Mouse (Mus musculus): ENCODE results near the gene Ubac2. TPM values are rescaled to one million over a fixed set of nuclear protein-coding genes. Genes with fewer than 3 reads are reported as not detected.

The Ubac2 gene
- polyA plus RNA-seq, 1 experiment from 2014 or later = 78.2 TPM

GRCm38 (mm10) chr14:121956291-121956690, 77.9 kb downstream of the Ubac2 start:
- Histone ChIP-seq H3K4me3 (ENCODE audit: low read length) (no peak overlapping the region), H3K27ac (ENCODE audit: low read depth, low read length) (no peak overlapping the region), H3K9me3 (ENCODE audit: control insufficient read depth, low read length) (no peaks in the 10 kb centered on the region), H3K9ac (ENCODE audit: low read depth, low read length) (no peak overlapping the region), H3K4me1 (ENCODE audit: control insufficient read depth, insufficient read depth, low read length) (peaks cover 16% of the 10 kb centered on the region), H3K27me3 (ENCODE audit: control insufficient read depth, insufficient read depth, low read length) (no peaks in the 10 kb centered on the region), H3K36me3 (ENCODE audit: control insufficient read depth, insufficient read depth, low read length) (no peaks in the 10 kb centered on the region), H3K4me2 (replicated peaks; ENCODE audit: low read depth, low read length) (no peak overlapping the region)
- WGBS = 88% methylated on average over 5 of the region's 5 CpGs
- no peak for ATAC-seq (ENCODE audit: low FRiP score, low TSS enrichment)

GRCm38 (mm10) chr14:121957176-121957871, 78.9 kb downstream of the Ubac2 start:
- WGBS = 91% methylated on average over 10 of the region's 10 CpGs

GRCm38 (mm10) chr14:121958041-121958750, 79.8 kb downstream of the Ubac2 start:
- no peaks in the 10 kb centered on the region for H3K27me3 ChIP-seq (ENCODE audit: control insufficient read depth, insufficient read depth, low read length)
- H3K4me3 ChIP-seq (ENCODE audit: low read length) = no peak overlapping the region
- no peak for ATAC-seq (ENCODE audit: low FRiP score, low TSS enrichment)
- H3K27ac ChIP-seq (ENCODE audit: low read depth, low read length) = no peak overlapping the region
- no peak overlapping the region for H3K4me2 ChIP-seq (replicated peaks; ENCODE audit: low read depth, low read length)
- H3K9ac ChIP-seq (ENCODE audit: low read depth, low read length) = no peak overlapping the region
- no peaks in the 10 kb centered on the region for H3K9me3 ChIP-seq (ENCODE audit: control insufficient read depth, low read length)
- WGBS = 85% methylated on average over 3 of the region's 3 CpGs
- no peaks in the 10 kb centered on the region for H3K36me3 ChIP-seq (ENCODE audit: control insufficient read depth, insufficient read depth, low read length)
- H3K4me1 ChIP-seq (ENCODE audit: control insufficient read depth, insufficient read depth, low read length) = peaks cover 27% of the 10 kb centered on the region

More at GRCm38 (mm10) chr14:121957176-121957871, 78.9 kb downstream of the Ubac2 start:
- Histone ChIP-seq H3K27ac (ENCODE audit: low read depth, low read length) (no peak overlapping the region), H3K27me3 (ENCODE audit: control insufficient read depth, insufficient read depth, low read length) (no peaks in the 10 kb centered on the region), H3K9ac (ENCODE audit: low read depth, low read length) (no peak overlapping the region), H3K9me3 (ENCODE audit: control insufficient read depth, low read length) (no peaks in the 10 kb centered on the region), H3K4me1 (ENCODE audit: control insufficient read depth, insufficient read depth, low read length) (peaks cover 26% of the 10 kb centered on the region), H3K36me3 (ENCODE audit: control insufficient read depth, insufficient read depth, low read length) (no peaks in the 10 kb centered on the region), H3K4me3 (ENCODE audit: low read length) (no peak overlapping the region), H3K4me2 (replicated peaks; ENCODE audit: low read depth, low read length) (no peak overlapping the region)
- ATAC-seq (ENCODE audit: low FRiP score, low TSS enrichment) = no peak

GRCm38 (mm10) chr14:121958751-121959537, 80.5 kb downstream of the Ubac2 start:
- Histone ChIP-seq H3K9me3 (ENCODE audit: control insufficient read depth, low read length) (no peaks in the 10 kb centered on the region), H3K9ac (ENCODE audit: low read depth, low read length) (no peak overlapping the region), H3K4me3 (ENCODE audit: low read length) (no peak overlapping the region), H3K36me3 (ENCODE audit: control insufficient read depth, insufficient read depth, low read length) (no peaks in the 10 kb centered on the region), H3K4me1 (ENCODE audit: control insufficient read depth, insufficient read depth, low read length) (peaks cover 32% of the 10 kb centered on the region), H3K4me2 (replicated peaks; ENCODE audit: low read depth, low read length) (no peak overlapping the region), H3K27ac (ENCODE audit: low read depth, low read length) (no peak overlapping the region), H3K27me3 (ENCODE audit: control insufficient read depth, insufficient read depth, low read length) (no peaks in the 10 kb centered on the region)
- WGBS = 33% methylated on average over 10 of the region's 10 CpGs
- ATAC-seq (ENCODE audit: low FRiP score, low TSS enrichment) = no peak

- H3K36me3 ChIP-seq (ENCODE audit: control insufficient read depth, insufficient read depth, low read length) = no peaks in the 10 kb centered on the region
- no peaks in the 10 kb centered on the region for H3K27me3 ChIP-seq (ENCODE audit: control insufficient read depth, insufficient read depth, low read length)
- no peak overlapping the region for H3K4me2 ChIP-seq (replicated peaks; ENCODE audit: low read depth, low read length)
- no peak overlapping the region for H3K9ac ChIP-seq (ENCODE audit: low read depth, low read length)
- no peak for ATAC-seq (ENCODE audit: low FRiP score, low TSS enrichment)
- H3K27ac ChIP-seq (ENCODE audit: low read depth, low read length) = no peak overlapping the region
- H3K4me3 ChIP-seq (ENCODE audit: low read length) = no peak overlapping the region
- no peaks in the 10 kb centered on the region for H3K9me3 ChIP-seq (ENCODE audit: control insufficient read depth, low read length)
- H3K4me1 ChIP-seq (ENCODE audit: control insufficient read depth, insufficient read depth, low read length) = peaks cover 32% of the 10 kb centered on the region
- WGBS = 88% methylated on average over 3 of the region's 3 CpGs
Measured at GRCm38 (mm10) chr14:121959538-121959980, 81.1 kb downstream of the Ubac2 start.

GRCm38 (mm10) chr14:121960031-121960430, 81.6 kb downstream of the Ubac2 start:
- 83% methylated on average over 4 of the region's 4 CpGs for WGBS

GRCm38 (mm10) chr14:121960531-121960930, 82.1 kb downstream of the Ubac2 start:
- Histone ChIP-seq H3K4me2 (replicated peaks; ENCODE audit: low read depth, low read length) (no peak overlapping the region), H3K4me1 (ENCODE audit: control insufficient read depth, insufficient read depth, low read length) (peaks cover 32% of the 10 kb centered on the region), H3K9ac (ENCODE audit: low read depth, low read length) (no peak overlapping the region), H3K36me3 (ENCODE audit: control insufficient read depth, insufficient read depth, low read length) (no peaks in the 10 kb centered on the region), H3K9me3 (ENCODE audit: control insufficient read depth, low read length) (no peaks in the 10 kb centered on the region), H3K4me3 (ENCODE audit: low read length) (no peak overlapping the region), H3K27me3 (ENCODE audit: control insufficient read depth, insufficient read depth, low read length) (no peaks in the 10 kb centered on the region), H3K27ac (ENCODE audit: low read depth, low read length) (no peak overlapping the region)
- 72% methylated on average over 2 of the region's 2 CpGs for WGBS
- ATAC-seq (ENCODE audit: low FRiP score, low TSS enrichment) = no peak

More at GRCm38 (mm10) chr14:121960031-121960430, 81.6 kb downstream of the Ubac2 start:
- ATAC-seq (ENCODE audit: low FRiP score, low TSS enrichment) = no peak
- Histone ChIP-seq H3K36me3 (ENCODE audit: control insufficient read depth, insufficient read depth, low read length) (no peaks in the 10 kb centered on the region), H3K4me1 (ENCODE audit: control insufficient read depth, insufficient read depth, low read length) (peaks cover 32% of the 10 kb centered on the region), H3K27ac (ENCODE audit: low read depth, low read length) (no peak overlapping the region), H3K27me3 (ENCODE audit: control insufficient read depth, insufficient read depth, low read length) (no peaks in the 10 kb centered on the region), H3K9ac (ENCODE audit: low read depth, low read length) (no peak overlapping the region), H3K9me3 (ENCODE audit: control insufficient read depth, low read length) (no peaks in the 10 kb centered on the region), H3K4me2 (replicated peaks; ENCODE audit: low read depth, low read length) (no peak overlapping the region), H3K4me3 (ENCODE audit: low read length) (no peak overlapping the region)

- Histone ChIP-seq H3K4me3 (ENCODE audit: low read length) (no peak overlapping the region), H3K9me3 (ENCODE audit: control insufficient read depth, low read length) (no peaks in the 10 kb centered on the region), H3K4me1 (ENCODE audit: control insufficient read depth, insufficient read depth, low read length) (peaks cover 32% of the 10 kb centered on the region), H3K4me2 (replicated peaks; ENCODE audit: low read depth, low read length) (no peak overlapping the region), H3K27ac (ENCODE audit: low read depth, low read length) (no peak overlapping the region), H3K9ac (ENCODE audit: low read depth, low read length) (no peak overlapping the region), H3K36me3 (ENCODE audit: control insufficient read depth, insufficient read depth, low read length) (no peaks in the 10 kb centered on the region), H3K27me3 (ENCODE audit: control insufficient read depth, insufficient read depth, low read length) (no peaks in the 10 kb centered on the region)
- ATAC-seq (ENCODE audit: low FRiP score, low TSS enrichment) = no peak
- WGBS = 24% methylated on average over 6 of the region's 6 CpGs
Measured at GRCm38 (mm10) chr14:121960997-121961396, 82.6 kb downstream of the Ubac2 start.

Data from kidney, embryonic 14.5 days (tissue).